Mouse (Mus musculus) lung, adult 18-20 months (tissue): ENCODE results near the gene Vmn2r51.
"Not testable (repeated sequence)": the region's sequence is repeated elsewhere in the genome, so short reads cannot be mapped to it uniquely, and the experiment has no call there.

ENCODE experiments used
- DNase-seq, 2 experiments: peaks; one replicate each; pipeline ENCODE4 v3.0.0; 2022; ENCODE audit warnings: mixed read lengths in 2 of 2

Gene Vmn2r51

GRCm38 (mm10) chr7:10105641-10106040 is at the start of gene Vmn2r51:
Gene Vmn2r51 (minus strand): TSS chr7:10105741.
- DNase-seq, result not testable (repeated sequence)

GRCm38 (mm10) chr7:10053196-10053595 is 52.3 kb downstream of the Vmn2r51 start, which contains the start of gene Vmn2r50:
Gene Vmn2r50 (minus strand): TSS chr7:10053296.
- not testable (repeated sequence) for DNase-seq
